Mouse (Mus musculus): ENCODE data around the gene Dock3.

Dock3 gene

GRCm38 (mm10) chr9:106898901-106899300, 332.8 kb downstream of the Dock3 start:
- H3K27me3 ChIP-seq (ENCODE audit: insufficient read depth, low read length) = peaks cover 3% of the 10 kb centered on the region; the same call in 1 of the 2 replicates

GRCm38 (mm10) chr9:106893327-106893726, 338.4 kb downstream of the Dock3 start:
- Histone ChIP-seq H3K36me3 (ENCODE audit: insufficient read depth, low read length) (peaks cover 26% of the 10 kb centered on the region), H3K4me3 (replicated peaks; ENCODE audit: low read length) (peak overlapping the region; percentile 99), H3K27me3 (ENCODE audit: insufficient read depth, low read length) (no peaks in the 10 kb centered on the region; the same call in 1 of the 2 replicates), H3K4me1 (replicated peaks; ENCODE audit: low read depth, low read length) (peaks cover 54% of the 10 kb centered on the region), H3K9me3 (ENCODE audit: low read length) (no peaks in the 10 kb centered on the region)
- TF ChIP-seq CTCF (conservative IDR thresholded peaks at IDR 0.05; ENCODE audit: low read length) (no peak), POU5F1 (IDR thresholded peaks at IDR 0.05; ENCODE audit: borderline replicate concordance, low read length) (no peak), NANOG (IDR thresholded peaks at IDR 0.05; ENCODE audit: borderline replicate concordance, low read length) (no peak)

More at GRCm38 (mm10) chr9:106898901-106899300, 332.8 kb downstream of the Dock3 start:
- H3K36me3 ChIP-seq (ENCODE audit: insufficient read depth, low read length) = no peaks in the 10 kb centered on the region
- H3K4me1 ChIP-seq (replicated peaks; ENCODE audit: low read depth, low read length) = peaks cover 15% of the 10 kb centered on the region
- 0 out of 2 replicates have a peak, but pooled peaks cover 3% of the 10 kb centered on the region for H3K9me3 ChIP-seq (ENCODE audit: low read length)
- no peak overlapping the region for H3K4me3 ChIP-seq (replicated peaks; ENCODE audit: low read length)
- TF ChIP-seq POU5F1 (IDR thresholded peaks at IDR 0.05; ENCODE audit: borderline replicate concordance, low read length) (no peak), CTCF (conservative IDR thresholded peaks at IDR 0.05; ENCODE audit: low read length) (no peak), NANOG (IDR thresholded peaks at IDR 0.05; ENCODE audit: borderline replicate concordance, low read length) (no peak)

GRCm38 (mm10) chr9:106892552-106892875, 339.2 kb downstream of the Dock3 start:
- Histone ChIP-seq H3K4me1 (replicated peaks; ENCODE audit: low read depth, low read length) (peaks cover 61% of the 10 kb centered on the region), H3K27me3 (ENCODE audit: insufficient read depth, low read length) (no peaks in the 10 kb centered on the region; the same call in 1 of the 2 replicates), H3K9me3 (ENCODE audit: low read length) (no peaks in the 10 kb centered on the region), H3K4me3 (replicated peaks; ENCODE audit: low read length) (peak overlapping the region; percentile 99), H3K36me3 (ENCODE audit: insufficient read depth, low read length) (peaks cover 33% of the 10 kb centered on the region)
- no peak for TF ChIP-seq NANOG (IDR thresholded peaks at IDR 0.05; ENCODE audit: borderline replicate concordance, low read length)
- TF ChIP-seq CTCF (conservative IDR thresholded peaks at IDR 0.05; ENCODE audit: low read length) = no peak
- no peak for TF ChIP-seq POU5F1 (IDR thresholded peaks at IDR 0.05; ENCODE audit: borderline replicate concordance, low read length)

- Histone ChIP-seq H3K36me3 (ENCODE audit: insufficient read depth, low read length) (peaks cover 35% of the 10 kb centered on the region), H3K4me3 (replicated peaks; ENCODE audit: low read length) (peak within 1 kb of the TSS; percentile 99), H3K4me1 (replicated peaks; ENCODE audit: low read depth, low read length) (peaks cover 63% of the 10 kb centered on the region), H3K9me3 (ENCODE audit: low read length) (no peaks in the 10 kb centered on the region), H3K27me3 (ENCODE audit: insufficient read depth, low read length) (no peaks in the 10 kb centered on the region)
- TF ChIP-seq POU5F1 (IDR thresholded peaks at IDR 0.05; ENCODE audit: borderline replicate concordance, low read length) (no peak), CTCF (conservative IDR thresholded peaks at IDR 0.05; ENCODE audit: low read length) (no peak), NANOG (IDR thresholded peaks at IDR 0.05; ENCODE audit: borderline replicate concordance, low read length) (no peak)
Measured at GRCm38 (mm10) chr9:106891829-106892551, 339.7 kb downstream of the Dock3 start, which contains the start of gene Manf. Gene Manf, minus strand, starts transcription at chr9:106891979.

- Histone ChIP-seq H3K36me3 (ENCODE audit: insufficient read depth, low read length) (peaks cover 35% of the 10 kb centered on the region), H3K4me3 (replicated peaks; ENCODE audit: low read length) (peak overlapping the region; percentile 99), H3K27me3 (ENCODE audit: insufficient read depth, low read length) (no peaks in the 10 kb centered on the region), H3K9me3 (ENCODE audit: low read length) (no peaks in the 10 kb centered on the region), H3K4me1 (replicated peaks; ENCODE audit: low read depth, low read length) (peaks cover 61% of the 10 kb centered on the region)
- TF ChIP-seq POU5F1 (IDR thresholded peaks at IDR 0.05; ENCODE audit: borderline replicate concordance, low read length) (no peak), CTCF (conservative IDR thresholded peaks at IDR 0.05; ENCODE audit: low read length) (no peak), NANOG (IDR thresholded peaks at IDR 0.05; ENCODE audit: borderline replicate concordance, low read length) (no peak)
Measured at GRCm38 (mm10) chr9:106891341-106891741, 340.4 kb downstream of the Dock3 start.

- H3K36me3 ChIP-seq (ENCODE audit: insufficient read depth, low read length) = peaks cover 37% of the 10 kb centered on the region
- H3K9me3 ChIP-seq (ENCODE audit: low read length) = no peaks in the 10 kb centered on the region
- peaks cover 2% of the 10 kb centered on the region; the same call in 1 of the 2 replicates for H3K27me3 ChIP-seq (ENCODE audit: insufficient read depth, low read length)
- TF ChIP-seq NANOG (IDR thresholded peaks at IDR 0.05; ENCODE audit: borderline replicate concordance, low read length) (no peak), CTCF (conservative IDR thresholded peaks at IDR 0.05; ENCODE audit: low read length) (no peak), POU5F1 (IDR thresholded peaks at IDR 0.05; ENCODE audit: borderline replicate concordance, low read length) (no peak)
- H3K4me3 ChIP-seq (replicated peaks; ENCODE audit: low read length) = peak overlapping the region; percentile 99
- peaks cover 56% of the 10 kb centered on the region for H3K4me1 ChIP-seq (replicated peaks; ENCODE audit: low read depth, low read length)
Measured at GRCm38 (mm10) chr9:106890496-106891240, 341.0 kb downstream of the Dock3 start.

- TF ChIP-seq CTCF (conservative IDR thresholded peaks at IDR 0.05; ENCODE audit: low read length) (no peak), NANOG (IDR thresholded peaks at IDR 0.05; ENCODE audit: borderline replicate concordance, low read length) (no peak), POU5F1 (IDR thresholded peaks at IDR 0.05; ENCODE audit: borderline replicate concordance, low read length) (no peak)
Measured at GRCm38 (mm10) chr9:106889321-106889720, 342.4 kb downstream of the Dock3 start.

GRCm38 (mm10) chr9:106888346-106888745, 343.4 kb downstream of the Dock3 start:
- Histone ChIP-seq H3K27me3 (ENCODE audit: insufficient read depth, low read length) (peaks cover 14% of the 10 kb centered on the region), H3K9me3 (ENCODE audit: low read length) (no peaks in the 10 kb centered on the region), H3K36me3 (ENCODE audit: insufficient read depth, low read length) (peaks cover 60% of the 10 kb centered on the region), H3K4me1 (replicated peaks; ENCODE audit: low read depth, low read length) (peaks cover 69% of the 10 kb centered on the region), H3K4me3 (replicated peaks; ENCODE audit: low read length) (no peak overlapping the region)
- TF ChIP-seq NANOG (IDR thresholded peaks at IDR 0.05; ENCODE audit: borderline replicate concordance, low read length) = no peak
- TF ChIP-seq POU5F1 (IDR thresholded peaks at IDR 0.05; ENCODE audit: borderline replicate concordance, low read length) = no peak
- no peak for TF ChIP-seq CTCF (conservative IDR thresholded peaks at IDR 0.05; ENCODE audit: low read length)

More at GRCm38 (mm10) chr9:106889321-106889720, 342.4 kb downstream of the Dock3 start:
- Histone ChIP-seq H3K9me3 (ENCODE audit: low read length) (no peaks in the 10 kb centered on the region), H3K27me3 (ENCODE audit: insufficient read depth, low read length) (peaks cover 14% of the 10 kb centered on the region), H3K4me3 (replicated peaks; ENCODE audit: low read length) (peak overlapping the region; percentile 99; the same call in 1 of the 2 replicates), H3K4me1 (replicated peaks; ENCODE audit: low read depth, low read length) (peaks cover 63% of the 10 kb centered on the region), H3K36me3 (ENCODE audit: insufficient read depth, low read length) (peaks cover 50% of the 10 kb centered on the region)

Measured in E14TG2a.4 (cell line).